Mouse (Mus musculus) kidney, embryonic 15.5 days (tissue): ENCODE data around the gene Fam171a1. TPM values are rescaled to one million over a fixed set of nuclear protein-coding genes. Genes with fewer than 3 reads are reported as not detected.

ENCODE experiments used
- microRNA-seq: library from miRNA; unstranded; fragments of <30 nt; microRNA quantifications from one replicate; pipeline ENCODE4, GENCODE M21; 2016
- polyA plus RNA-seq: library from polyadenylated mRNA; unstranded; fragments of >200 nt; fragmentation: Nextera tagmentation; extraction: Ambion mirVana; gene quantifications from 2 replicates; pipeline ENCODE4 v1.2.1, GENCODE M21; 2015

Gene Fam171a1
- polyA plus RNA-seq, 1 experiment from 2014 or later = 57.1 TPM

Small RNA genes within 50 kb of the gene (microRNA-seq; reads per million reads assigned to microRNA genes)
- gene Gm27306 = not detected

Other genes starting within 250 kb of the Fam171a1 start
- gene Nmt2, start 170.0 kb downstream of the Fam171a1 start, polyA plus RNA-seq = 44.6 and 45.8 TPM in 2 replicates
- gene Rpp38, start 218.4 kb downstream of the Fam171a1 start, polyA plus RNA-seq = 19.9 and 20.3 TPM in 2 replicates
- gene Acbd7, start 221.9 kb downstream of the Fam171a1 start, polyA plus RNA-seq = 0.65 and 1.0 TPM in 2 replicates